Mouse (Mus musculus) lung, postnatal 0 days (tissue): ENCODE measurements at regions not wholly inside any gene's neighbourhood (a gene's known extent, or its start where the extent isn't known, plus 50 kb on each side); places are given as distances from the start of the nearest gene placed in this dataset.

Experiments
- CTCF ChIP-seq: IDR thresholded peaks from 2 replicates; pipeline ENCODE4 v1.5.1; 2016; ENCODE audit warnings: antibody characterized with exemption, mild to moderate bottlenecking
- EP300 ChIP-seq: IDR thresholded peaks from 2 replicates; pipeline ENCODE4 v1.6.1; 2016; ENCODE audit warnings: antibody characterized with exemption, mild to moderate bottlenecking, control low read depth

GRCm38 (mm10) chr9:61257488-61257887, 114.7 kb upstream of the Tle3 start:
- TF ChIP-seq CTCF (no peak), EP300 (no peak)
